Mouse (Mus musculus): Measurements from ENCODE around the gene Zfp503. TPM values are rescaled to one million over a fixed set of nuclear protein-coding genes. Genes with fewer than 3 reads are reported as not detected.
A peak's percentile ranks its signal among the peaks of the same experiment; 100 is the strongest.

Zfp503 gene
- polyA plus RNA-seq, 1 experiment from 2014 or later: 3.0 TPM

DNA sequence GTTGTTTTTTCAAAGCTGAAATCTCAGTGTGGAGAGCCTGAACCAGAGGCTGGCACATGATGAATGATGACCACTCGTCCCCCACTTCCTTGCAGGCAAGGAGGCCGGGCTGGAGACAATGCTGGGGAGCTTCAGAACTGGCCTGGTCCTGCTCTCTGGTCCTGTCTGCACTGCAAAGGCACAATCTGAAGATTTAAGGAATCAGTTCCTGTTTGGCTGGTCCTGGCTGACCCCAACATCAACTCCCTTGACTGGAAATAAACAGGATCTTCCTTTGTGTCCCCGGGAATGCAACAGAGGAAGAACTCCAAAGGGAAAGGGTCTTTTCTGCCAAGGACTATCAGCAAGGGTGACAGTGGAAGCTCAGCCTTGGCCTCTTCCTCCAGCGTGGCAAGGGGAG lies 25.4 kb upstream of the Zfp503 start:
- H3K4me2 ChIP-seq: no peak overlapping the region
- ATAC-seq (replicated peaks; ENCODE audit: insufficient number of reproducible peaks, insufficient read depth, low FRiP score, low read depth): no peak
- H3K27ac ChIP-seq: no peak overlapping the region
- peaks cover 7% of the 10 kb centered on the region for H3K4me1 ChIP-seq (replicated peaks)
- no peak overlapping the region for H3K4me3 ChIP-seq
- no peaks in the 10 kb centered on the region for H3K9me3 ChIP-seq (replicated peaks)
- H3K27me3 ChIP-seq: peaks cover 12% of the 10 kb centered on the region; the same call in 1 of the 2 replicates
- no peaks in the 10 kb centered on the region for H3K36me3 ChIP-seq
- 32% methylated on average over 4 of the region's 4 CpGs for WGBS
- no peak overlapping the region for H3K9ac ChIP-seq

DNA sequence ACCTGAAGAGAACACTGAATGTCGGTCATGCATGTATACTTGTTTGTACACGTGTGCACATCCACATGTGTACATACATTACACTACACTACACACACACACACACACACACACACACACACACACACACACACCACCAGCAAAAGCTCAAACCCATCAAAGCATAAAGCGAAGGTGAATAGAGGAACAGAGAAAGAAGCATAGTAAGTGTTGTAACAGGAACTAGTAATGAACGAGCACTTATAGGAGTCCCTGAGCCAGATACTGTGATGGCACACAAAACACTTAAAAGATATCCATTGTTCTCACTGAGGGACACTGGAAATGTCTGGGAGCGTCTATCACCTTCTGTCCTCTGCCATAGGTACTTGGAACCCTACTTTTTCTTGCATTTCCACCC lies 24.9 kb upstream of the Zfp503 start:
- no peak overlapping the region for H3K9ac ChIP-seq
- no peak overlapping the region for H3K4me3 ChIP-seq
- ATAC-seq (replicated peaks; ENCODE audit: insufficient number of reproducible peaks, insufficient read depth, low FRiP score, low read depth): no peak
- no peak overlapping the region for H3K4me2 ChIP-seq
- no peaks in the 10 kb centered on the region for H3K36me3 ChIP-seq
- H3K9me3 ChIP-seq (replicated peaks): no peaks in the 10 kb centered on the region
- H3K27me3 ChIP-seq: peaks cover 12% of the 10 kb centered on the region; the same call in 1 of the 2 replicates
- 80% methylated on average over 5 of the region's 5 CpGs for WGBS
- no peak overlapping the region for H3K27ac ChIP-seq
- peaks cover 2% of the 10 kb centered on the region for H3K4me1 ChIP-seq (replicated peaks)

DNA sequence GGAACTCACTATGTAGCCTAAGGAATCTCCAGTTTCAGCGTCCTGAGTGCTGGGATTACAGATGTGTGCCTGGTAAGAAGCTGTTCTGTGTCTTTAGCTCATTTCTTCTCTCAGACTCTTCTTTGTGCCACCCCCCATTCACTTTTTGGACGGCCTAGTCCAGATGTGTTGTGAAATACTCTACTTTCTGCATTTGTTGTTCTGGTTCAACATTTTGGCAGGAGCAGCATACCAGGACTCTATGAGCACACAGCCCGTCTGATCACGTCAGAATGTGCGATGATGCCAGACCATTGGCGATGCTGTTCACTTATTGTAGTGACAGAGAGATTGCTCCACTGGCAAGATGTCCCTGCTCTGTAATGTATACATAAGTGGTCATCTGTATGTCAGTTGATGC lies 17.6 kb upstream of the Zfp503 start:
- H3K27me3 ChIP-seq: no peaks in the 10 kb centered on the region
- no peak overlapping the region for H3K27ac ChIP-seq
- H3K36me3 ChIP-seq: no peaks in the 10 kb centered on the region
- H3K9me3 ChIP-seq (replicated peaks): no peaks in the 10 kb centered on the region
- no peak overlapping the region for H3K9ac ChIP-seq
- no peaks in the 10 kb centered on the region for H3K4me1 ChIP-seq (replicated peaks)
- H3K4me3 ChIP-seq: no peak overlapping the region
- H3K4me2 ChIP-seq: no peak overlapping the region
- ATAC-seq (replicated peaks; ENCODE audit: insufficient number of reproducible peaks, insufficient read depth, low FRiP score, low read depth): no peak
- WGBS: 81% methylated on average over 6 of the region's 6 CpGs

- Histone ChIP-seq H3K4me1 (replicated peaks) (no peaks in the 10 kb centered on the region), H3K36me3 (no peaks in the 10 kb centered on the region), H3K9ac (no peak overlapping the region), H3K27me3 (no peaks in the 10 kb centered on the region), H3K9me3 (replicated peaks) (no peaks in the 10 kb centered on the region), H3K27ac (no peak overlapping the region), H3K4me3 (no peak overlapping the region), H3K4me2 (no peak overlapping the region)
- WGBS: 67% methylated on average over 4 of the region's 4 CpGs
- no peak for ATAC-seq (replicated peaks; ENCODE audit: insufficient number of reproducible peaks, insufficient read depth, low FRiP score, low read depth)
These were observed 15.5 kb upstream of the Zfp503 start for GRCm38 (mm10) chr14:22004943-22005342.

DNA sequence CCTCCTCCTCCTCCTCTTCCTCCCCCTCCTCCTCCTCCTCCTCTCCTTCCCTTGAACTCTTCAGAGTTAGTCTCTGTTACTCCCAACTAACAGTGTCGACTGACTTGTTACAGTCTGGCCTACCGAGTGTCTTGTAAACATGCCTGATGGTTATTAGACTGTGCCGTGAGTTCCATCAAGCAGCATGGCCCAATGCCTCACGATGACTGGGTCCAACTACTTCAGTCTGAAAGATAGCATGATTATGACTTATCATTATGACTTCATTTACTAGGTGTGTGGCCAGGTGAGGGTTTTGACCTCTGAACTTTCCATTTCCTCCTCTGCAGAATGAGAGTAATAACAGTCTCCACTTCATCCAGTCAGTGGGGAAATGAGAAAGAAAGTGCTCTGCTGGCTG lies 14.2 kb upstream of the Zfp503 start:
- Histone ChIP-seq H3K36me3 (no peaks in the 10 kb centered on the region), H3K27ac (no peak overlapping the region), H3K4me2 (no peak overlapping the region), H3K4me3 (no peak overlapping the region), H3K27me3 (no peaks in the 10 kb centered on the region), H3K9ac (no peak overlapping the region), H3K4me1 (replicated peaks) (no peaks in the 10 kb centered on the region), H3K9me3 (replicated peaks) (no peaks in the 10 kb centered on the region)
- ATAC-seq (replicated peaks; ENCODE audit: insufficient number of reproducible peaks, insufficient read depth, low FRiP score, low read depth): no peak
- 76% methylated on average over 4 of the region's 4 CpGs for WGBS

GRCm38 (mm10) chr14:22003231-22003630 lies 13.8 kb upstream of the Zfp503 start:
- Histone ChIP-seq H3K4me2 (no peak overlapping the region), H3K9me3 (replicated peaks) (no peaks in the 10 kb centered on the region), H3K4me1 (replicated peaks) (no peaks in the 10 kb centered on the region), H3K27ac (no peak overlapping the region), H3K4me3 (no peak overlapping the region), H3K27me3 (no peaks in the 10 kb centered on the region), H3K36me3 (no peaks in the 10 kb centered on the region), H3K9ac (no peak overlapping the region)
- 50% methylated on average over 1 of the region's 1 CpGs for WGBS
- ATAC-seq (replicated peaks; ENCODE audit: insufficient number of reproducible peaks, insufficient read depth, low FRiP score, low read depth): no peak

- Histone ChIP-seq H3K27ac (no peak overlapping the region), H3K4me2 (no peak overlapping the region), H3K9me3 (replicated peaks) (no peaks in the 10 kb centered on the region), H3K4me3 (no peak overlapping the region), H3K36me3 (no peaks in the 10 kb centered on the region), H3K27me3 (peaks cover 23% of the 10 kb centered on the region), H3K9ac (no peak overlapping the region), H3K4me1 (replicated peaks) (peaks cover 11% of the 10 kb centered on the region)
- no peak for ATAC-seq (replicated peaks; ENCODE audit: insufficient number of reproducible peaks, insufficient read depth, low FRiP score, low read depth)
- WGBS: 86% methylated on average over 4 of the region's 4 CpGs
These were observed 10.2 kb upstream of the Zfp503 start for GRCm38 (mm10) chr14:21999588-21999987.

- 1% methylated on average over 36 of the region's 36 CpGs for WGBS
These were observed 5.8 kb upstream of the Zfp503 start for GRCm38 (mm10) chr14:21995031-21995754.

GRCm38 (mm10) chr14:21994061-21994990 lies 4.9 kb upstream of the Zfp503 start:
- H3K27ac ChIP-seq: no peak overlapping the region
- peak overlapping the region; percentile 77 for H3K4me2 ChIP-seq
- peaks cover 74% of the 10 kb centered on the region for H3K27me3 ChIP-seq
- peaks cover 40% of the 10 kb centered on the region for H3K4me1 ChIP-seq (replicated peaks)
- H3K4me3 ChIP-seq: peak overlapping the region; percentile 49
- H3K9ac ChIP-seq: 0 out of 2 replicates have a peak overlapping the region, but pooled peaks have one; percentile 19
- no peak for ATAC-seq (replicated peaks; ENCODE audit: insufficient number of reproducible peaks, insufficient read depth, low FRiP score, low read depth)
- H3K9me3 ChIP-seq (replicated peaks): no peaks in the 10 kb centered on the region
- H3K36me3 ChIP-seq: no peaks in the 10 kb centered on the region
- 11% methylated on average over 44 of the region's 44 CpGs for WGBS

More at GRCm38 (mm10) chr14:21995031-21995754, 5.8 kb upstream of the Zfp503 start:
- Histone ChIP-seq H3K4me1 (replicated peaks) (peaks cover 34% of the 10 kb centered on the region), H3K27me3 (peaks cover 65% of the 10 kb centered on the region), H3K9me3 (replicated peaks) (no peaks in the 10 kb centered on the region), H3K36me3 (no peaks in the 10 kb centered on the region), H3K4me3 (peak overlapping the region; percentile 49), H3K4me2 (peak overlapping the region; percentile 77), H3K9ac (peak overlapping the region; percentile 28), H3K27ac (no peak overlapping the region)
- peak; percentile 69 for ATAC-seq (replicated peaks; ENCODE audit: insufficient number of reproducible peaks, insufficient read depth, low FRiP score, low read depth)

GRCm38 (mm10) chr14:21993251-21994060 lies 4.1 kb upstream of the Zfp503 start:
- H3K4me3 ChIP-seq: peak overlapping the region; percentile 49
- H3K27me3 ChIP-seq: peaks cover 80% of the 10 kb centered on the region
- 49% methylated on average over 14 of the region's 14 CpGs for WGBS
- 0 out of 2 replicates have a peak overlapping the region, but pooled peaks have one; percentile 19 for H3K9ac ChIP-seq
- no peak overlapping the region for H3K27ac ChIP-seq
- H3K9me3 ChIP-seq (replicated peaks): no peaks in the 10 kb centered on the region
- peaks cover 47% of the 10 kb centered on the region for H3K4me1 ChIP-seq (replicated peaks)
- H3K4me2 ChIP-seq: peak overlapping the region; percentile 77
- no peaks in the 10 kb centered on the region for H3K36me3 ChIP-seq
- ATAC-seq (replicated peaks; ENCODE audit: insufficient number of reproducible peaks, insufficient read depth, low FRiP score, low read depth): no peak
